Mouse (Mus musculus): Measurements from ENCODE around the gene Acsl1. TPM values are rescaled to one million over a fixed set of nuclear protein-coding genes. Genes with fewer than 3 reads are reported as not detected.
"Not testable (repeated sequence)": the region's sequence is repeated elsewhere in the genome, so short reads cannot be mapped to it uniquely, and the experiment has no call there.

Acsl1 gene
- total RNA-seq, 4 experiments from 2014 or later = 225 to 268 (median 235) TPM

DNA sequence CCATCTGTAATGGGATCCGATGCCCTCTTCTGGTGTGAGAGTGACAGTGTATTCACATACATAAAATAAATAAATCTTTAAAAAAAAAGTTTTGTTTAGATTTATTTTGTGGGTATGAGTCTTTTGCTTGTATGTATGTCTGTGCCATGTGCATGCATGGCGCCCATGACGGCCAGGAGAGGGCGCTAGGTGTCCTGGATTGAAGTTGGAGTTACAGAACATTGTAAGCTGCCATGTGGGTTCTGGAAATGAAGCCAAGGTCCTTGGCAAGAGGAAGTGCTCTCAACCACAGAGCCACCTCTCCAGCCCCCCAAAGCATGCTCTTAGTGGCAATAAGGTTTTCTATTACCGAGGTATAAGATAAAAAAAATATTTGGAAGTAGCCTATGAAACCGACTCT is 88.6 kb downstream of the Acsl1 start:
- DNase-seq (ENCODE audit: low spot score in 2 of 2) = no peak

DNA sequence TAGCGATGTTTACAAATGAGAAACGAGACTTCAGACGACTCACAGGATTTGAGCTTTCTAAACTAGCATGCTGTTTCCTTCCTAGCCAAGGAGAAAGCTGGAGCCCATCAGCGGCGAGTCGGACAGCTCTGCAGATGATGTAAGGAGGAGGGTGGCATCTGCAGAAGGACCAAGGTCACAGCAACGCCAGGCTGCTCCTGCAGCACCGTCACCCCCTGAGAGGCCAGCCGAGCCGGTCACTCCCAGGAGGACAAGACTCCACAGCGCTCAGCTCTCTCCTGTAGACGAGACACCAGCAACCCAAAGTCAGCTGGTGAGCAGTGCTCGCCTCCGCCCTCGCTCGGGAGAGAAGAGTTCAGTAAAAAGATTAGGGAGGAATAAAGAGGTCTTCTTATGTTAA is 91.5 kb downstream of the Acsl1 start:
- DNase-seq (ENCODE audit: low spot score in 2 of 2) = no peak

DNA sequence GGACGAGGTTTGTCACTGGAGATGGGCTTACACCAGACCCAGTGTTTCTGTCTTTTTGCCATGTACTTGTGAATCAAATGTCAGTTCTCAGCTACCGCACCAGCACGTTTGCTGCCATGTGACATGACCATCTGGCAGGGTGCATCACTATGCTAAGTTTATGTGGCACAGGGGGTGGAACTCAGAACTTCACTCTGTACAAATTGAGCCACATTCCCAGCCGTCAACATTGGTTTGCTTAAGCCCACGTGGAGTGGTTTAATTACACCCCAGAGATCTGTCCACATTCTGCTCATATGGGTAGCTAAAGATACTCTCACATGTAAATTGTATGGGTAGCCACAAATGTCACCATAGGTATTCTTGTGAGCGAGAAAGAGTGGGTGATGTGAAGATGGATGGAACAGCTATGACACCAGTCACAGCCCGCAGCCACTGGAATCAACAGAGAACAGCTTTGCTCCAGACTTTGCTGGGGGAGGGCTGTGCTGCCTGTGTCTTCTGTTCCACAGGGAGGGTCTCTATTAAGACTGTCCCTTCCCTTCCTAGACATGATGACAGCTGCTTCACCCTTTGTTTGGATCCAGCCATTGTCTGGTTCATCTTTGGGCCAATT is 96.2 kb downstream of the Acsl1 start:
- peak in 1 of 2 experiments; percentile 31 for DNase-seq (ENCODE audit: low spot score in 2 of 2)

DNA sequence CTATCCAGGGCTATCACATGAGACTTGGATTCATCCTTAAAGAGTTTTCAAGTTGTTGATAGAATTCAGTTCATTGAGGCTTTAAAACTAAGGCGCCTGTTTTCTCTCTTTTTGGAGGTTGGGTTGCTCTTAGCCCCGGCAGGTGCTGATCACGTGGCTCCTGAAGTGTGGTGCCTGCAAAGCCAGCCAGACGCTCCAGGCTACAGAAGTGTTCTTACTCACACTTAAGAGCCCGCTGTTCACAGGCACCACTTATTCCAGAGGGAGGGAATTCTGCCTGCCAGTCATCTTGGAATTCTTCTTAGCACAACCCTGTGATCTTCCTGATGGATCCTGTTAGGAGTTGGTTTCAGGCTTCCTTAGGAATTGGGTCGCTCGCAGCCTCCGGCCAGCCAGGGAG is 97.1 kb downstream of the Acsl1 start:
- DNase-seq (ENCODE audit: low spot score in 2 of 2) = no peak

DNA sequence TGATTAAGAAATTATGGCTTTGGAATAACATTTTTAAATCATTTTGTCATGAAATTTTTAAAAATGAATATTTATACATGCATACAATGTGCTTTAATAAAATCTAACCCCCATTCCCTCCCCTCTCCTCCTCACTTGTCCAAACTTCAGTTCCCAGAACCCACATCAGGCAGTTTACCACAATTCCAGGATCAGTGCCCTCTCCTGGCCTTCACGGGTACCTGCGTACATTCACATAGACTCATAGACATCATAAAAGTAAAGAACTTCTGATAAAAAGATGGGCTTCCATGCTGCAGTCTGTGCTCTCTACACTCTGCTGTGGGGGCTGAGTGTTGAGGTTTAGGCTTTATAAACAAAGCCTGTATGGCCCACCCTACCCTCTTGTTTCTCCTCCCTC is 98.1 kb downstream of the Acsl1 start:
- DNase-seq (ENCODE audit: low spot score in 2 of 2) = no peak

DNA sequence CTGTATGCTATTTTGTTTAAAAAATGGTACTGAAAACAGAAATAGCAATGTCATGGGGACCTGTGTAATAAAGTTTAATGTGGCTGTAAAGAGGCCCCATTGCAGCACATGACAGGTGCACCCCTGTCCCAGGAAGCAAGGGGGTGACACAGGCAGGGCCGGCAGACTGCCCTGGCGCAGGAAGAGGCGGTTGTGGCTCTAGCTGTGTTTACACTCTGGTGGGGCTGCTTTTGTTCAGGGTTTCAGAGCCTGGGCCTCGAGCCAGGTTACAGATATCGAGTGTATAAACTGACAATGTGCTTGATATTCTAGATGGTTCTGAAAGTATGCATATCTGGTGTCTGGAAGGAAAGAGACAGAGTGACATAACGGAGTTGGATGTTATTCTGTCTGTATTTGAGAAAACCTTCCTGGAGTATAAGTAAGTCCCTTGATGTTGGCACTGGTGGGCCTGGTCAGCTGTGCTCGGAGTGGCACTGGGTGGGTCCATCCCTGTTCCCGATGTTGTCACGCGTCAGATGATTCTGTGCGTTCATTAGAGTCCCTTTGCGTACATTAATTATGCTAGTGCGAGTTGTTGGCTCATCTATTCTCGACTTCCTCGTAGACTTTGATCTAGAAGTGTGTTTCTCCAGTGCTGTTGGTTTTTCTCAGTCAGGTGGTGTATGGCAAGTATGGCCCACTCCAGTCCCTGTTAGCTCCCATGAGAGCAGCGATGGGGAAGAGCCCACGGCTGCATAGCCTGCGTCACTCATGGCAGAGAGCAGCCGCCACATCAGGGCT is 99.0 kb downstream of the Acsl1 start:
- DNase-seq (ENCODE audit: low spot score in 2 of 2) = no peak

DNA sequence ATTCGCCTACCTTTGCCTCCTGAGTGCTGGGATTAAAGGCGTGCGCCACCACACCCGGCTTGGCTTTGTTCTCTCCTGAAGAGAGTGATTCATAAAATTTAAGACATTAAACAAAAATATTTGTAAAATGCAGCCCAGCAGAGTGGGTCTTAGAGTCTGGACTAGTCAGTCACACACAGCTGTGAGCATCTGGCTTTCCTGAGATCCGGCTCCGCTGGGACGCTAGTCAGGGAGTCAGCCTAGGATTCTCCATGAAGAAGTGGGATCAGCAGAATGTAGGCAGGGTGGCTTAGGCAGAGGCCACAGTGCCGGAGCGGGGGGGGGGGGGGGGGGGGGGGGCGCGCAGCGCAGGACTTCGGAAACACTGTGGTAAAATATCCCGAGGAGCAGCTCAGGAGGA is 99.8 kb downstream of the Acsl1 start:
- no peak for DNase-seq (ENCODE audit: low spot score in 2 of 2)

DNA sequence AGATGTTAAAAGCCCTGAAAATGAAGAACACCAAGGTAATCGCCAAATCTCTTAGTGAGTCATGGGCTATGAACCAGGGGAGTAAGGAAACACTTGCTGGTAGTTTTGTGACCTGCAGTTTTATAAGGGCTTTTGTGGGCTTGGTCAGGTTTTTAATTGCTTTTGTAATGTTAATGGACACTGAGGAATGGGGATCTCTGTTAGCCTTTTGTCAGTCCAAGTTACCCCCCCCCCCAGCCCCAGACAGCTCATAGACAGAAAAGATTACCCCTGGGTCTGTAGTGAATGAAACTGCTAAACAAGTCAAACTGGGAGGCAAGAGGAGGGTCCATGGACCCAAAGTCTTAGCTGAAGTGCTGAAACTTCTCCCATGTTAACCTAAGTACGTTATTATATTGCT is 102.6 kb downstream of the Acsl1 start:
- no peak for DNase-seq (ENCODE audit: low spot score in 2 of 2)

DNA sequence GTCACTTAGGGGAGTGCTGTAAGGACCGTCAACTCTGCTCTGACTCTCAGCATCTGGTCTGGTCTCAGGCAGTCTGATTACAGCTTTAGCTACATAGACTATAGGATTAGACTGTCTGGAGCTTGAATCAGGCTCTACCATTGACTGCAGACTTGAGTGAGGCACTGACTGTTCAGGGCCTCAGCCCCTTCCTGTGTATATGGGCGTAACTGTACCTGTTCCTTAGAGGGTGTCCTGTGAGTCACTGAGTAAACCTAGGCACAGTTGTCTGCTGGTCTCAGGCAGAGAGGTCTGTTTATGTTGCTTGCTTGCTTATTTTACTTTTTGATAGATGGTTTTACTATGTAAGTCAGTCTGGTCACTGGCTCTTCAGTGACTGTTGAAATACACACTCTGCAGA is 103.1 kb downstream of the Acsl1 start:
- DNase-seq (ENCODE audit: low spot score in 2 of 2) = no peak

DNA sequence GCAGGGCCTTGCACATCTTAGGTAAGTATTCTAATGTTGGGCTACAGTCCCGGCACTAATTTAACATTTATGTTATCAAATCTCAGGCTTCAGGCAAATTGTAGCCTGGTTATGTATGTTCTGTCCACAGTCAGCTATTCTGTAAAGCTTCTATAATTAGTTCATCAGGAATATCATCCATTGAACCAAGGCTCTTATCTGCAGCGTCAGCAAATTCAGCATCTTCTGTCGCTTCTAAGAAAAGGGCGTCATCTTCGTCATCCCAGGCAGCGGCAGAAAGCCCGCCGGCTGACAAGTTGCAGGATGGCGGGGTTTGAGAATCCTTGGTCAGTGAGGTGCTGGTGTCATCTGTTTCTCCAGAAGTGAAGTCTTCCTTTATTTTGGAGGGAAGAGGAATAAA is 108.0 kb downstream of the Acsl1 start:
- no peak for DNase-seq (ENCODE audit: low spot score in 2 of 2)

DNA sequence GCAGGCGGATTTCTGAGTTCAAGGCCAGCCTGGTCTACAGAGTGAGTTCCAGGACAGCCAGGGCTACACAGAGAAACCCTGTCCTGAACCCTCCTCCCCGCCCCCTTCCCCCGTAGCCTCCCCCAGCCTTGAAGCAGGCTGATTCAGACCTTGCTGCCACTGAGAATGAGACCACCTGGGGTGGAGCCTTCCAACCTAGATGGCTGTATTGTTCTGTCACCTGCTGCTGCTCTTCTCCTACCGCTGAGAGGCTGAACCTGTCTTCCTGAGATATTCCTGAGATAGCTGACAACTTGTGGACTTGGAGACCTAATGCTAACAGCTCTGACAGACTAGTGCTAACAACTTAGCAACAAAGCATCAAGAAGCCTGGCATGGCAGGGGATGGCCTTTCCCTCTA is 113.5 kb downstream of the Acsl1 start:
- not testable (repeated sequence) for DNase-seq (ENCODE audit: low spot score in 2 of 2)

DNA sequence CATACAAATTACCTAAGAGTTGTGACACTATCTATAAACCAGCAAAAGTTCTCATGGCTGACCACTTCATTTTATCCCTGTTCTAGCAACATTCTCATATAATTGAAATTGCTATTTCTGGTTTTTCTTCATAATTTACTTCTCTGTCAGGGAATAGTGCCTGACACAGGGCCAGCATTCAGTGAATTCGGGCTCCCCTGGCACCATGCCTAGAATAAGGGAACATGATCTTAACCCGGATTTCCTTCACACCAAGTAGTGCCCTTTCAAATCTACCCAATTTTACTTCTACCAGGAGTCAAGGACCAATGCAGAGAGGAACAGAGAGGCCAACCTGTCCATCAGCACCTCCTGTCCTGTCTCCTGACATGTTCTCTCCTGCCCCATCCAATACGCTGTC is 114.7 kb downstream of the Acsl1 start:
- no peak for DNase-seq (ENCODE audit: low spot score in 2 of 2)

Other genes starting within 250 kb of the Acsl1 start
- 1 to 10 TPM in 2 of 4 experiments, under 1 TPM in 2; 0.75 to 1.7 (median 1.0) TPM for gene Helt, start 176.4 kb upstream of the Acsl1 start, total RNA-seq (2022)
- under 1 TPM in 2 of 4 experiments, not detected in 2; 0.19 to 0.29 TPM for gene Cenpu, start 81.0 kb downstream of the Acsl1 start, total RNA-seq (2022)
- 1 to 10 TPM; 1.0 to 2.6 (median 1.6) TPM for gene Primpol, start 146.2 kb downstream of the Acsl1 start, total RNA-seq (2022)
- 1 to 10 TPM in 2 of 4 experiments, under 1 TPM in 2; 0.77 to 2.1 (median 1.4) TPM for gene Casp3, start 146.3 kb downstream of the Acsl1 start, total RNA-seq (2022)